Mouse (Mus musculus): ENCODE measurements around the gene Socs3. TPM values are rescaled to one million over a fixed set of nuclear protein-coding genes. Genes with fewer than 3 reads are reported as not detected.

Gene Socs3
- polyA plus RNA-seq, 1 experiment from 2014 or later, result 15.7 TPM

GRCm38 (mm10) chr11:117924466-117924865 is 45.4 kb downstream of the Socs3 start:
- no peaks in the 10 kb centered on the region for H3K36me3 ChIP-seq (ENCODE audit: control insufficient read depth, insufficient read depth, low read length)
- no peaks in the 10 kb centered on the region for H3K4me1 ChIP-seq (replicated peaks; ENCODE audit: control insufficient read depth, insufficient read depth)
- H3K9ac ChIP-seq (ENCODE audit: low read length), result no peak overlapping the region
- H3K27me3 ChIP-seq (ENCODE audit: control insufficient read depth, insufficient read depth, low read length), result no peaks in the 10 kb centered on the region
- H3K9me3 ChIP-seq (ENCODE audit: control insufficient read depth, low read length), result no peaks in the 10 kb centered on the region
- H3K27ac ChIP-seq (replicated peaks), result no peak overlapping the region
- TF ChIP-seq CTCF (IDR thresholded peaks at IDR 0.05; ENCODE audit: low read depth), result no peak
- TF ChIP-seq EP300 (optimal IDR thresholded peaks at IDR 0.05), result no peak
- ATAC-seq (ENCODE audit: low FRiP score, low TSS enrichment) (no peak), DNase-seq (ENCODE audit: low spot score) (no peak)
- H3K4me3 ChIP-seq (ENCODE audit: low read depth, low read length), result no peak overlapping the region
- WGBS, result 39% methylated on average over 6 of the region's 6 CpGs
- no peak overlapping the region for H3K4me2 ChIP-seq (replicated peaks; ENCODE audit: low read depth)

- Histone ChIP-seq H3K27ac (replicated peaks) (no peak overlapping the region), H3K36me3 (ENCODE audit: control insufficient read depth, insufficient read depth, low read length) (no peaks in the 10 kb centered on the region), H3K4me1 (replicated peaks; ENCODE audit: control insufficient read depth, insufficient read depth) (no peaks in the 10 kb centered on the region), H3K27me3 (ENCODE audit: control insufficient read depth, insufficient read depth, low read length) (no peaks in the 10 kb centered on the region), H3K4me3 (ENCODE audit: low read depth, low read length) (no peak overlapping the region), H3K4me2 (replicated peaks; ENCODE audit: low read depth) (no peak overlapping the region), H3K9ac (ENCODE audit: low read length) (no peak overlapping the region), H3K9me3 (ENCODE audit: control insufficient read depth, low read length) (no peaks in the 10 kb centered on the region)
- DNase-seq (ENCODE audit: low spot score), result no peak
- TF ChIP-seq CTCF (IDR thresholded peaks at IDR 0.05; ENCODE audit: low read depth) (no peak), EP300 (optimal IDR thresholded peaks at IDR 0.05) (no peak)
- no peak for ATAC-seq (ENCODE audit: low FRiP score, low TSS enrichment)
- 80% methylated on average over 11 of the region's 11 CpGs for WGBS
Measured at GRCm38 (mm10) chr11:117923279-117923678, 46.6 kb downstream of the Socs3 start.

GRCm38 (mm10) chr11:117919211-117919610 is 50.6 kb downstream of the Socs3 start:
- Histone ChIP-seq H3K36me3 (ENCODE audit: control insufficient read depth, insufficient read depth, low read length) (no peaks in the 10 kb centered on the region), H3K27ac (replicated peaks) (no peak overlapping the region), H3K9ac (ENCODE audit: low read length) (no peak overlapping the region), H3K27me3 (ENCODE audit: control insufficient read depth, insufficient read depth, low read length) (no peaks in the 10 kb centered on the region), H3K4me1 (replicated peaks; ENCODE audit: control insufficient read depth, insufficient read depth) (no peaks in the 10 kb centered on the region), H3K4me3 (ENCODE audit: low read depth, low read length) (no peak overlapping the region), H3K9me3 (ENCODE audit: control insufficient read depth, low read length) (no peaks in the 10 kb centered on the region), H3K4me2 (replicated peaks; ENCODE audit: low read depth) (no peak overlapping the region)
- ATAC-seq (ENCODE audit: low FRiP score, low TSS enrichment) (no peak), DNase-seq (ENCODE audit: low spot score) (no peak)
- no peak for TF ChIP-seq CTCF (IDR thresholded peaks at IDR 0.05; ENCODE audit: low read depth)
- TF ChIP-seq EP300 (optimal IDR thresholded peaks at IDR 0.05), result no peak
- 25% methylated on average over 5 of the region's 5 CpGs for WGBS

GRCm38 (mm10) chr11:117918541-117918940 is 51.3 kb downstream of the Socs3 start:
- Histone ChIP-seq H3K4me1 (replicated peaks; ENCODE audit: control insufficient read depth, insufficient read depth) (no peaks in the 10 kb centered on the region), H3K9me3 (ENCODE audit: control insufficient read depth, low read length) (no peaks in the 10 kb centered on the region), H3K27me3 (ENCODE audit: control insufficient read depth, insufficient read depth, low read length) (no peaks in the 10 kb centered on the region), H3K4me2 (replicated peaks; ENCODE audit: low read depth) (no peak overlapping the region), H3K27ac (replicated peaks) (no peak overlapping the region), H3K4me3 (ENCODE audit: low read depth, low read length) (no peak overlapping the region), H3K36me3 (ENCODE audit: control insufficient read depth, insufficient read depth, low read length) (no peaks in the 10 kb centered on the region), H3K9ac (ENCODE audit: low read length) (no peak overlapping the region)
- no peak for DNase-seq (ENCODE audit: low spot score)
- no peak for ATAC-seq (ENCODE audit: low FRiP score, low TSS enrichment)
- 78% methylated on average over 11 of the region's 11 CpGs for WGBS
- TF ChIP-seq EP300 (optimal IDR thresholded peaks at IDR 0.05), result no peak
- no peak for TF ChIP-seq CTCF (IDR thresholded peaks at IDR 0.05; ENCODE audit: low read depth)

Small RNAs within 50 kb of the gene (microRNA-seq; reads per million reads assigned to microRNA genes)
- gene Mir6933, result not detected

Other genes with a start within 250 kb of the Socs3 start
- gene Tmc8, start 188.0 kb downstream of the Socs3 start, polyA plus RNA-seq (2015; fragmentation: Nextera tagmentation; extraction: Ambion mirVana), result 8.9 and 10.0 TPM in 2 replicates
- gene Tmc6, start 187.8 kb downstream of the Socs3 start, polyA plus RNA-seq (2015; fragmentation: Nextera tagmentation; extraction: Ambion mirVana), result 21.0 and 24.1 TPM in 2 replicates
- 0.12 TPM in 1 of 2 replicates, not detected in the other for gene 6030468B19Rik, start 172.4 kb downstream of the Socs3 start, polyA plus RNA-seq (2015; fragmentation: Nextera tagmentation; extraction: Ambion mirVana)
- 0.18 and 0.24 TPM in 2 replicates for gene Gm20708, start 160.4 kb downstream of the Socs3 start, polyA plus RNA-seq (2015; fragmentation: Nextera tagmentation; extraction: Ambion mirVana)
- 165 and 183 TPM in 2 replicates for gene Syngr2, start 160.4 kb downstream of the Socs3 start, polyA plus RNA-seq (2015; fragmentation: Nextera tagmentation; extraction: Ambion mirVana)
- 5.7 and 7.7 TPM in 2 replicates for gene Afmid, start 144.1 kb downstream of the Socs3 start, polyA plus RNA-seq (2015; fragmentation: Nextera tagmentation; extraction: Ambion mirVana)
- gene Tk1, start 144.0 kb downstream of the Socs3 start, polyA plus RNA-seq (2015; fragmentation: Nextera tagmentation; extraction: Ambion mirVana), result 47.1 and 58.0 TPM in 2 replicates
- 67.0 and 91.7 TPM in 2 replicates for gene Birc5, start 120.8 kb downstream of the Socs3 start, polyA plus RNA-seq (2015; fragmentation: Nextera tagmentation; extraction: Ambion mirVana)
- not detected in 2 replicates for gene Tmem235, start 109.3 kb downstream of the Socs3 start, polyA plus RNA-seq (2015; fragmentation: Nextera tagmentation; extraction: Ambion mirVana)
- 5.7 and 6.5 TPM in 2 replicates for gene Tha1, start 96.6 kb downstream of the Socs3 start, polyA plus RNA-seq (2015; fragmentation: Nextera tagmentation; extraction: Ambion mirVana)
- gene Pgs1, start 16.2 kb upstream of the Socs3 start, polyA plus RNA-seq (2015; fragmentation: Nextera tagmentation; extraction: Ambion mirVana), result 28.7 and 29.4 TPM in 2 replicates
- 0.04 and 0.06 TPM in 2 replicates for gene Dnah17, start 160.6 kb upstream of the Socs3 start, polyA plus RNA-seq (2015; fragmentation: Nextera tagmentation; extraction: Ambion mirVana)